Mouse (Mus musculus): Measurements from ENCODE around the gene Olfr23.
"Not testable (repeated sequence)": the region's sequence is repeated elsewhere in the genome, so short reads cannot be mapped to it uniquely, and the experiment has no call there.

Olfr23 gene

GRCm38 (mm10) chr11:73936377-73936776, at the start of gene Olfr23:
Gene Olfr23, plus strand, starts transcription at chr11:73936677.
- no peak for DNase-seq

GRCm38 (mm10) chr11:73890671-73891070, 45.8 kb upstream of the Olfr23 start, which contains the start of gene Olfr394:
Gene Olfr394, minus strand, starts transcription at chr11:73890771.
- no peak for DNase-seq

GRCm38 (mm10) chr11:73909199-73909598, 27.3 kb upstream of the Olfr23 start, which contains the start of gene Olfr395:
Gene Olfr395, minus strand, starts transcription at chr11:73909299.
- DNase-seq = not testable (repeated sequence)

GRCm38 (mm10) chr11:73960517-73960916, 24.0 kb downstream of the Olfr23 start, which contains the start of gene Olfr397:
Gene Olfr397, plus strand, starts transcription at chr11:73960817.
- DNase-seq = no peak

DNA sequence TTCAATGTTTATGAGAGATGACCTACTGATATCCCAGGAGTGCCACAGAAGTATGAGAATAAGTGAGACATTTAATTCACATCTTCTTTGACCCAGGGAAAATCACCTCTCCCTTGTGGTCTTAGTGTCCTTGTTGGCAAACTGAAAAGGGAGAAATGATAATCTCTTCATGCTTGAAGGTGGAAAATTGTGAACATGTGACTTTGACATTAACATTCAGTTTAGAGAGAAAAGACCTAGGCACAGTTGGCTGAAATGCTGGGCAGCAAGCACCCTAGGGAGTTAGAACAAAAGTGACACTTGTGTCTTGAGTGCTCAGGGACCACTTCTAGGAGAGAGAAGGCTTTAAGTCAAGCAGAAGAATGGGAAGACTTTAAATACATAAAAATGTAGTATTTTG, 53.8 kb downstream of the Olfr23 start, which contains the start of gene Olfr398:
Gene Olfr398 (minus strand): TSS at position 101 of the 400 bp plus-strand sequence.
- DNase-seq = no peak

Measured in cerebellum, adult 9-10 months (tissue).